Mouse (Mus musculus) stomach, embryonic 14.5 days (tissue): Measurements from ENCODE around the gene Sh3pxd2a. TPM values are rescaled to one million over a fixed set of nuclear protein-coding genes. Genes with fewer than 3 reads are reported as not detected.
A peak's percentile ranks its signal among the peaks of the same experiment; 100 is the strongest.

ENCODE experiments used
- ATAC-seq: fragments of 200-750 bp; cut with Nextera tagmentation; 2 replicates; pipeline ENCODE4 v1.8.0; 2017; ENCODE audit warnings: low read depth, moderate TSS enrichment; ENCODE audit not compliant: insufficient number of reproducible peaks, insufficient read depth, low FRiP score
- H3K27ac ChIP-seq: fragments of 300-500 bp; sonication (generic); 2 replicates; pipeline ENCODE4 v1.5.1; 2014; ENCODE audit warnings: mild to moderate bottlenecking, low read length, moderate library complexity, mixed read lengths
- H3K27me3 ChIP-seq: fragments of 300-500 bp; sonication (generic); 2 replicates; pipeline ENCODE4 v1.6.1; 2014; ENCODE audit warnings: low read length, control low read depth, mixed read lengths; ENCODE audit not compliant: control insufficient read depth, insufficient read depth
- H3K36me3 ChIP-seq: fragments of 300-500 bp; sonication (generic); 2 replicates; pipeline ENCODE4 v1.6.1; 2014; ENCODE audit warnings: mild to moderate bottlenecking, control low read depth, low read length, moderate library complexity, mixed read lengths; ENCODE audit not compliant: control insufficient read depth, insufficient read depth
- H3K4me1 ChIP-seq: fragments of 300-500 bp; sonication (generic); 2 replicates; pipeline ENCODE4 v1.6.1; 2014; ENCODE audit warnings: low read length, control low read depth, mixed read lengths; ENCODE audit not compliant: control insufficient read depth, insufficient read depth
- H3K4me2 ChIP-seq: fragments of 300-500 bp; sonication (generic); replicated peaks from 2 replicates; pipeline ENCODE4 v1.6.1; 2014; ENCODE audit warnings: low read depth, low read length, control low read depth
- H3K4me3 ChIP-seq: fragments of 300-500 bp; sonication (generic); 2 replicates; pipeline ENCODE4 v1.5.1; 2014; ENCODE audit warnings: low read depth, low read length, control low read depth
- H3K9ac ChIP-seq: fragments of 300-500 bp; sonication (generic); replicated peaks from 2 replicates; pipeline ENCODE4 v1.6.1; 2014; ENCODE audit warnings: low read depth, mild to moderate bottlenecking, control low read depth, low read length, moderate library complexity, mixed read lengths
- H3K9me3 ChIP-seq: fragments of 300-500 bp; sonication (generic); 2 replicates; pipeline ENCODE4 v1.6.1; 2016; ENCODE audit warnings: low read depth, low read length, control low read depth; ENCODE audit not compliant: control insufficient read depth
- WGBS: fragments of 180-500 bp; shearing (Covaris S2); extraction: QIAGEN DNeasy Blood & Tissue Kit; methylation state at CpG from one replicate; pipeline ENCODE4 v1.1.7; 2014; 5-methylcytosine and 5-hydroxymethylcytosine counted together
- polyA plus RNA-seq: library from polyadenylated mRNA; unstranded; fragments of >200 nt; fragmentation: Nextera tagmentation; extraction: Ambion mirVana; gene quantifications from 2 replicates; pipeline ENCODE4 v1.2.1, GENCODE M21; 2014

Gene Sh3pxd2a
- polyA plus RNA-seq, 1 experiment from 2014 or later: 13.7 TPM

GRCm38 (mm10) chr19:47339165-47339564, 125.0 kb downstream of the Sh3pxd2a start:
- Histone ChIP-seq H3K4me2 (peak overlapping the region; percentile 51), H3K9ac (no peak overlapping the region), H3K4me1 (peaks cover 19% of the 10 kb centered on the region), H3K9me3 (no peaks in the 10 kb centered on the region), H3K27ac (no peak overlapping the region), H3K4me3 (no peak overlapping the region; the same call in 1 of the 2 replicates), H3K36me3 (no peaks in the 10 kb centered on the region), H3K27me3 (no peaks in the 10 kb centered on the region; the same call in 1 of the 2 replicates)
- WGBS: 2% methylated on average over 17 of the region's 17 CpGs
- no peak for ATAC-seq

- Histone ChIP-seq H3K9ac (no peak overlapping the region), H3K27ac (no peak overlapping the region), H3K4me1 (peaks cover 18% of the 10 kb centered on the region), H3K27me3 (no peaks in the 10 kb centered on the region; the same call in 1 of the 2 replicates), H3K4me2 (peak overlapping the region; percentile 51), H3K4me3 (no peak overlapping the region; the same call in 1 of the 2 replicates), H3K9me3 (no peaks in the 10 kb centered on the region), H3K36me3 (no peaks in the 10 kb centered on the region)
- ATAC-seq: peak; percentile 16; the same call in 1 of the 2 replicates
- 42% methylated on average over 24 of the region's 24 CpGs for WGBS
Observed at GRCm38 (mm10) chr19:47338396-47339164, 125.6 kb downstream of the Sh3pxd2a start.

GRCm38 (mm10) chr19:47337743-47338142, 126.5 kb downstream of the Sh3pxd2a start:
- H3K36me3 ChIP-seq: no peaks in the 10 kb centered on the region
- ATAC-seq: no peak
- H3K4me2 ChIP-seq: peak overlapping the region; percentile 19; the same call in 1 of the 2 replicates
- H3K4me1 ChIP-seq: peaks cover 15% of the 10 kb centered on the region
- H3K9ac ChIP-seq: no peak overlapping the region
- WGBS: 27% methylated on average over 12 of the region's 12 CpGs
- no peak overlapping the region for H3K4me3 ChIP-seq
- no peaks in the 10 kb centered on the region for H3K9me3 ChIP-seq
- H3K27ac ChIP-seq: no peak overlapping the region
- H3K27me3 ChIP-seq: no peaks in the 10 kb centered on the region; the same call in 1 of the 2 replicates

GRCm38 (mm10) chr19:47337191-47337590, 127.0 kb downstream of the Sh3pxd2a start:
- ATAC-seq: no peak
- Histone ChIP-seq H3K4me3 (no peak overlapping the region), H3K36me3 (no peaks in the 10 kb centered on the region), H3K9ac (no peak overlapping the region), H3K4me1 (peaks cover 15% of the 10 kb centered on the region), H3K27me3 (no peaks in the 10 kb centered on the region; the same call in 1 of the 2 replicates), H3K4me2 (no peak overlapping the region), H3K9me3 (no peaks in the 10 kb centered on the region), H3K27ac (no peak overlapping the region)
- WGBS: 80% methylated on average over 7 of the region's 7 CpGs

GRCm38 (mm10) chr19:47335262-47335661, 128.9 kb downstream of the Sh3pxd2a start:
- no peak overlapping the region for H3K4me2 ChIP-seq
- no peaks in the 10 kb centered on the region for H3K9me3 ChIP-seq
- H3K27ac ChIP-seq: no peak overlapping the region
- no peak for ATAC-seq
- WGBS: 45% methylated on average over 6 of the region's 6 CpGs
- H3K36me3 ChIP-seq: no peaks in the 10 kb centered on the region
- no peak overlapping the region for H3K9ac ChIP-seq
- peaks cover 30% of the 10 kb centered on the region for H3K4me1 ChIP-seq
- H3K4me3 ChIP-seq: no peak overlapping the region
- H3K27me3 ChIP-seq: no peaks in the 10 kb centered on the region

- Histone ChIP-seq H3K4me1 (peaks cover 34% of the 10 kb centered on the region), H3K27ac (no peak overlapping the region), H3K4me3 (no peak overlapping the region), H3K4me2 (no peak overlapping the region), H3K27me3 (no peaks in the 10 kb centered on the region), H3K9ac (no peak overlapping the region), H3K9me3 (no peaks in the 10 kb centered on the region), H3K36me3 (no peaks in the 10 kb centered on the region)
- no peak for ATAC-seq
- 40% methylated on average over 17 of the region's 17 CpGs for WGBS
Observed at GRCm38 (mm10) chr19:47334713-47335112, 129.5 kb downstream of the Sh3pxd2a start.

GRCm38 (mm10) chr19:47330743-47331227, 133.4 kb downstream of the Sh3pxd2a start:
- Histone ChIP-seq H3K4me1 (peaks cover 47% of the 10 kb centered on the region), H3K4me2 (peak overlapping the region; percentile 20), H3K27me3 (no peaks in the 10 kb centered on the region), H3K9me3 (no peaks in the 10 kb centered on the region), H3K36me3 (no peaks in the 10 kb centered on the region), H3K4me3 (no peak overlapping the region), H3K27ac (peak overlapping the region; percentile 92), H3K9ac (peak overlapping the region; percentile 36; the same call in 1 of the 2 replicates)
- WGBS: 4% methylated on average over 10 of the region's 10 CpGs
- peak; percentile 89 for ATAC-seq

- H3K9ac ChIP-seq: no peak overlapping the region
- no peak for ATAC-seq
- no peak overlapping the region for H3K4me2 ChIP-seq
- H3K36me3 ChIP-seq: no peaks in the 10 kb centered on the region
- H3K4me3 ChIP-seq: no peak overlapping the region
- H3K27me3 ChIP-seq: no peaks in the 10 kb centered on the region
- peak overlapping the region; percentile 44; the same call in 1 of the 2 replicates for H3K27ac ChIP-seq
- H3K9me3 ChIP-seq: no peaks in the 10 kb centered on the region
- WGBS: 83% methylated on average over 1 of the region's 1 CpGs
- H3K4me1 ChIP-seq: peaks cover 42% of the 10 kb centered on the region
Observed at GRCm38 (mm10) chr19:47329102-47329501, 135.1 kb downstream of the Sh3pxd2a start.
